Comparison of ENCODE assay signal across 16 mouse cellular contexts in genomic region chr17:26742581-26742980, GRCm38 (mm10).
"Had no signal": no experiment of that assay in that cellular context is flagged by ENCODE, and none has a peak within 500 bp of the region (broad histone marks: within the 10 kb centered on the region; RNA-seq: fewer than 3 reads in every experiment).

No protein-coding gene starts in this region.

- DNase-seq: retina, postnatal 1 day; right cerebral cortex, adult 18-20 months; right cerebral cortex, postnatal 14 days; right cerebral cortex, postnatal 25 days; right cerebral cortex, postnatal 4 days; spleen, adult 18-20 months; thymus, adult 18-20 months; thymus, adult 2 months; thymus, postnatal 14 days; thymus, postnatal 25 days; thymus, postnatal 36 days; thymus, postnatal 4 days had no signal

- H3K36me3 ChIP-seq: stomach, embryonic 15.5 days had no signal

- H3K27me3 ChIP-seq: neural tube, embryonic 13.5 days; neural tube, embryonic 15.5 days; stomach, embryonic 15.5 days had no signal

- H3K4me2 ChIP-seq: neural tube, embryonic 13.5 days; neural tube, embryonic 15.5 days; stomach, embryonic 15.5 days had no signal

- H3K27ac ChIP-seq: neural tube, embryonic 13.5 days; neural tube, embryonic 15.5 days; stomach, embryonic 15.5 days; stomach, postnatal 0 days had no signal

- H3K9me3 ChIP-seq: neural tube, embryonic 13.5 days; neural tube, embryonic 15.5 days; stomach, embryonic 15.5 days had no signal

- H3K4me1 ChIP-seq: neural tube, embryonic 13.5 days; neural tube, embryonic 15.5 days; stomach, embryonic 15.5 days had no signal

- H3K9ac ChIP-seq: neural tube, embryonic 13.5 days; neural tube, embryonic 15.5 days; stomach, embryonic 15.5 days had no signal

- H3K4me3 ChIP-seq: neural tube, embryonic 13.5 days; neural tube, embryonic 15.5 days; stomach, embryonic 15.5 days had no signal
